Mouse (Mus musculus): ENCODE measurements around the gene Gjd2. TPM values are rescaled to one million over a fixed set of nuclear protein-coding genes. Genes with fewer than 3 reads are reported as not detected.

The Gjd2 gene
- polyA plus RNA-seq (2012): not detected in 2 replicates

DNA sequence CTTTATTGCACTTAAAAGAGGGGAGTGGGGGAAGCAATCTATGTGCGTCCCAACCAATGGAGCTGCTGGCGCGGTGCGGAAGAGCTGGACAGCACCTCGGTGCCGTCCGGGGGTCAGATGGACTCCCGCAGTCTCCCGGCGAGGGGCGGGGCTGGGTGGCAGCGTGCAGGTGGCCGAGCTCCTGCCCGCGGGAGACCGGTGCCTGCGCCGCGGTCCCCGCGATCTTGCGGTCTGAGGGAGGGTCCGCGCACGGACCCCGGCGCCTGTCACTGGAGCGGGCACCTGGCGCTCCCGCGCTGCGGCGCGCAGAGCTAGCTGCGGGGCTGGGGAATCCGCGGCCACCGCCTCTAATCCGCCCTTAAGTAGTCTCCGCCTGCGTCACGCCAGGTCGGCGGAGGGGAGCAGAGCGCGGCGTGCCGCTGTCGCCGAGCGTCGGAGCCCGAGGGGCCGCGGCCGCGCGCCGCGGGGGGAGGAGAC lies at the start of gene Gjd2:
Gene Gjd2, minus strand, starts transcription at position 325 of the 477 bp plus-strand sequence.
- TF ChIP-seq GATA1 (IDR thresholded peaks at IDR 0.05; ENCODE audit: low read length): no peak

- no peak for TF ChIP-seq GATA1 (IDR thresholded peaks at IDR 0.05; ENCODE audit: low read length)
These were observed 46.7 kb upstream of the Gjd2 start for GRCm38 (mm10) chr2:114060071-114060591.

DNA sequence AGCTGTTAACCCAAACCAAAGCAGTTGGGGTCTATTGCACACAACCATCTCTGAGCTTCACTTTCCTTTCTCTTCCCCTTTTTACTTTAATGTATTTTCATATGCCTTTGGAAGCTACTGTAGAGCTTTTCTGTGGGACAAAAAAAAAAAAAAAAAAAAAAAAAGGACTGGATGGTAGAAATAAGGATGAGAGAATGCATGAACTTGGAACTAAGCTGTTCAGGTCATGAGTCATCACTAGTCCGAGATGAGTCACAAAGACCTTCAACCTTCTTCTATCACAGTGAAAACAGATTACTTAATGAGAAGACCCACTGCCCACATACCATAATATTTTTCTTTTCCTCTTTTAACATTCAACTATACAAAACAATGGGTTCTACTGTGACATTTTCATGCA lies 46.2 kb upstream of the Gjd2 start:
- no peak for TF ChIP-seq GATA1 (IDR thresholded peaks at IDR 0.05; ENCODE audit: low read length)

DNA sequence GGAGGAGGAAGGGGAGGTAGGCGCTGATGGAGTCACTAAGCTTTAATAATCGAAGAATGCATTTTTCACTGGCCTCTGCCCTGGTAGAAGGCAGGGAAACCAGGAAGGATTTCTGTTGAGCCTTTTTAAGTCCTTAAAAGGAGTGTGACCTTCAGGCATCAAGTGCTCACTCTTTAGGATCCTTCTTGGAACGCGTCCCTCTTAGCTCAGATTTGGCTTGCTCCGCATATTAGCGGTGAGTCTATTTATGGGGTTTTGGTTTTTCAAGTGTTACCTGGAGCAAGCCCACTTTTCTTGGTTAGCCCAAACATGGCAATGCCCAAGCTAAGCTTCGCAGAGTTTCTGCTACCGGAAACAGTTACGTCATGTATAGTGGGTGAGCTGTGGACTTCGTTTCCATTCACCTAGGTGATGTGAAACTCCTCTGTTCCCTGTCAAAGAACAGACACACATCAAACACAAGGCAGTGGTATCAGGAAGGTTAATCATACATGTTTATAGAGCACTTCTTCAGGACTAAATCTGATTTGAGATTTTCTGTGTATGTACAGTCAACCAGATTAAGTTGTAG lies 44.9 kb upstream of the Gjd2 start:
- no peak for TF ChIP-seq GATA1 (IDR thresholded peaks at IDR 0.05; ENCODE audit: low read length)

- TF ChIP-seq GATA1 (IDR thresholded peaks at IDR 0.05; ENCODE audit: low read length): no peak
These were observed 44.0 kb upstream of the Gjd2 start for GRCm38 (mm10) chr2:114057303-114057853.

- TF ChIP-seq GATA1 (IDR thresholded peaks at IDR 0.05; ENCODE audit: low read length): no peak
These were observed 40.7 kb upstream of the Gjd2 start for GRCm38 (mm10) chr2:114054129-114054528.

- no peak for TF ChIP-seq GATA1 (IDR thresholded peaks at IDR 0.05; ENCODE audit: low read length)
These were observed 39.5 kb upstream of the Gjd2 start, which contains the start of gene Actc1 for GRCm38 (mm10) chr2:114052696-114053598. TSS of gene Actc1 (minus strand) at chr2:114053548.

- no peak for TF ChIP-seq GATA1 (IDR thresholded peaks at IDR 0.05; ENCODE audit: low read length)
These were observed 38.4 kb upstream of the Gjd2 start for GRCm38 (mm10) chr2:114051871-114052241.

DNA sequence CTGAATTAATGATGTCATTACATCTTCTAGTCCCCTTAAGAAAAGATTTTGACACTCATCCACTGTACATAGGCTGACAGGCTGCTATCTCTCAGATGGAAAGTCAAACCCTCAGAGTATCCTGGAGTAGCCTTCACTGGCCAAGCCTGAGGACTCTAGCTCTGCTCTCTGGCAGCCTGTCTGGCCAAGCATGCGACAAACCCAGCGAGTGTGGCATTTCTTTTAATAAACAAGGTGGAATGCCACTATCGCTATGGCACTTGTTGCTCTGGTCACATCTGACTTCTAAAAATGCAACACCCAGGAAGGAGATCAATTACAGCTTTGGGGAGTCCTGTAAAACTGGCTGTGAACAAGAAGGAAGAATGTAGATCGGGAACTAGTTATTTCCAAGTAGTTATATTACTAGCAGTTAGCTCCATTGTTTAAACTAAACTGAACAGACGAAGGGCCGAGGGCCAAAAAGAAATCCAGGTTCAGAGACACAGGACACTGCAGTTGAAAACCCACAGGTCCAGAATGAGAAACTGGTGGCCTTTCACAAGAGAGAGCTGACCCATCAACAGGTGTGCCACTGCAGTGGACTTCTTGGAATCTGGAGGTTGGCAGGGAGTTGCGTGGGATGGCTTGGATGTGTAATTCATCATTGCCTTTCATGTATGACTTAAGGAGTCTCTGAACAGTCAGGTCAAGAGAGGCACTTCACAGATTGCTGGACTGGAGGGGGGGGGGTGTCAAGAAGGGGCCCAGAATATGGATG lies 37.9 kb upstream of the Gjd2 start:
- no peak for TF ChIP-seq GATA1 (IDR thresholded peaks at IDR 0.05; ENCODE audit: low read length)

DNA sequence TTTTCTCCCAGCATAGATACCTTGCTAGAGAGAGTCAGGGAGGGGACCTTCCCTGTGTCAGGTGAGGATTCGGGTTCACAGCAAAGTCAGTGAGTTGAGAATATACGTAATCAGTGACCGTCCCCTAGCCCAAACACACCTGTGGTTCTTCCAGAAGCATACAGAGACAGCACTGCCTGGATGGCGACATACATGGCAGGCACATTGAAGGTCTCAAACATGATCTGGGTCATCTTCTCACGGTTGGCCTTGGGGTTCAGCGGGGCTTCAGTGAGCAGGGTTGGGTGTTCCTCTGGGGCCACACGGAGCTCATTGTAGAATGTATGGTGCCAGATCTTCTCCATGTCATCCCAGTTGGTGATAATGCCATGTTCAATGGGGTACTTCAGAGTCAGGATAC lies 36.7 kb upstream of the Gjd2 start:
- TF ChIP-seq GATA1 (IDR thresholded peaks at IDR 0.05; ENCODE audit: low read length): no peak

- TF ChIP-seq GATA1 (IDR thresholded peaks at IDR 0.05; ENCODE audit: low read length): no peak
These were observed 36.0 kb upstream of the Gjd2 start for GRCm38 (mm10) chr2:114049372-114049771.

GRCm38 (mm10) chr2:114047960-114048611 lies 34.7 kb upstream of the Gjd2 start:
- no peak for TF ChIP-seq GATA1 (IDR thresholded peaks at IDR 0.05; ENCODE audit: low read length)

DNA sequence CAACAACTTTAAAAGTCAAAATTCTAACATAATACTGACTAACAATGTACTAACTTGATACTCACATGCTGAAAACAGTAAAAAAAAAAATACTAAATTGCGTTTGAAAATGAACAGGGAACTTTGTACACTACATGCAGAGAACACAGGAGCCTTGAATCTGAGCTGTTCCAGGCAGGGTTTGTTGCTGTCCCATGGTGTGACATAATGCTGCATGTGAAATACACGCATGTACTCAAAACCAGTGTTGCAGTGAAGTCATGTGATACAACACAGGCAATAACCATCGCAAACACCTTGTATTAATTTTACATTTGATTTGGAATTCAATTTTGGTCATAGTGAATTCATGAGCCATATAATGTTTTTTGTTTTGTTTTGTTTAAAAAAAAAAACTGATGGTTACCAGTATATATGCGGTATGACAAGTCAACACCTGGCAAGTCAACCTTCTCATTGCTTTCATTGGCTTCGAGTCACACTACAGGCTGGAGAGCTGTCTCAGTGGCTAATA lies 32.8 kb upstream of the Gjd2 start:
- no peak for TF ChIP-seq GATA1 (IDR thresholded peaks at IDR 0.05; ENCODE audit: low read length)

GRCm38 (mm10) chr2:114037926-114038325 lies 24.5 kb upstream of the Gjd2 start:
- TF ChIP-seq GATA1 (IDR thresholded peaks at IDR 0.05; ENCODE audit: low read length): no peak

GRCm38 (mm10) chr2:114032259-114032658 lies 18.8 kb upstream of the Gjd2 start:
- TF ChIP-seq GATA1 (IDR thresholded peaks at IDR 0.05; ENCODE audit: low read length): no peak

Measured in G1E-ER4 (cell line).